Mouse (Mus musculus): ENCODE measurements around the gene Uba52.

- no peak for TF ChIP-seq CTCF (IDR thresholded peaks at IDR 0.05; ENCODE audit: extremely low read depth, insufficient read length, insufficient replicate concordance, low read depth, low read length)
- no peak for TF ChIP-seq POLR2A (IDR thresholded peaks at IDR 0.05; ENCODE audit: low read depth, low read length)
Measured at GRCm38 (mm10) chr8:70528182-70528797, 17.7 kb upstream of the Uba52 start.
